Mouse (Mus musculus) mesoderm, embryonic 11.5 days (tissue): ENCODE measurements around the gene Hs6st1.
"Not testable (repeated sequence)": the region's sequence is repeated elsewhere in the genome, so short reads cannot be mapped to it uniquely, and the experiment has no call there.

ENCODE experiments used
- DNase-seq: peaks from one replicate; pipeline ENCODE4 v3.0.0-alpha.2; 2012; ENCODE audit warnings: low read depth, low spot score

The Hs6st1 gene

GRCm38 (mm10) chr1:36068076-36068475 lies at the start of gene Hs6st1:
Gene Hs6st1, plus strand, starts transcription at chr1:36068400.
- peak; percentile 94 for DNase-seq

GRCm38 (mm10) chr1:36018617-36019016 lies 49.6 kb upstream of the Hs6st1 start:
- no peak for DNase-seq

- no peak for DNase-seq
Measured at GRCm38 (mm10) chr1:36019161-36019560, 49.0 kb upstream of the Hs6st1 start.

- no peak for DNase-seq
Measured at GRCm38 (mm10) chr1:36020315-36020714, 47.9 kb upstream of the Hs6st1 start.

GRCm38 (mm10) chr1:36030421-36030821 lies 37.8 kb upstream of the Hs6st1 start:
- peak; percentile 47 for DNase-seq

- no peak for DNase-seq
Measured at GRCm38 (mm10) chr1:36038769-36039168, 29.4 kb upstream of the Hs6st1 start.

- no peak for DNase-seq
Measured at GRCm38 (mm10) chr1:36042072-36042471, 26.1 kb upstream of the Hs6st1 start.

- DNase-seq: not testable (repeated sequence)
Measured at GRCm38 (mm10) chr1:36043793-36044192, 24.4 kb upstream of the Hs6st1 start.

- no peak for DNase-seq
Measured at GRCm38 (mm10) chr1:36044288-36044687, 23.9 kb upstream of the Hs6st1 start.

- no peak for DNase-seq
Measured at GRCm38 (mm10) chr1:36052672-36053071, 15.5 kb upstream of the Hs6st1 start.

- no peak for DNase-seq
Measured at GRCm38 (mm10) chr1:36053566-36053965, 14.6 kb upstream of the Hs6st1 start.

- DNase-seq: no peak
Measured at GRCm38 (mm10) chr1:36054182-36054966, 13.8 kb upstream of the Hs6st1 start.

- DNase-seq: no peak
Measured at GRCm38 (mm10) chr1:36054967-36055357, 13.2 kb upstream of the Hs6st1 start.

- no peak for DNase-seq
Measured at GRCm38 (mm10) chr1:36059351-36059750, 8.8 kb upstream of the Hs6st1 start.

GRCm38 (mm10) chr1:36059959-36060953 lies 7.9 kb upstream of the Hs6st1 start:
- DNase-seq: no peak

GRCm38 (mm10) chr1:36061211-36061915 lies 6.8 kb upstream of the Hs6st1 start:
- no peak for DNase-seq

- DNase-seq: no peak
Measured at GRCm38 (mm10) chr1:36062088-36062805, 6.0 kb upstream of the Hs6st1 start.

- DNase-seq: no peak
Measured at GRCm38 (mm10) chr1:36062826-36063640, 5.2 kb upstream of the Hs6st1 start.

GRCm38 (mm10) chr1:36063641-36063955 lies 4.6 kb upstream of the Hs6st1 start:
- DNase-seq: no peak

- DNase-seq: no peak
Measured at GRCm38 (mm10) chr1:36064223-36064622, 4.0 kb upstream of the Hs6st1 start.
